Mouse (Mus musculus) spleen, adult 2 months (tissue): ENCODE measurements around the gene Pip.

Source experiments
- CTCF ChIP-seq: fragments of 200-500 bp; IDR thresholded peaks from 2 replicates; pipeline ENCODE4 v1.5.1; 2011; ENCODE audit warnings: mild to moderate bottlenecking, inconsistent platforms; ENCODE audit not compliant: insufficient read depth, insufficient read length, insufficient replicate concordance; ENCODE audit errors: extremely low read depth
- POLR2A ChIP-seq: fragments of 200-500 bp; IDR thresholded peaks from 2 replicates; pipeline ENCODE4 v1.6.1; 2011; ENCODE audit warnings: low read depth, low read length, inconsistent platforms

DNA sequence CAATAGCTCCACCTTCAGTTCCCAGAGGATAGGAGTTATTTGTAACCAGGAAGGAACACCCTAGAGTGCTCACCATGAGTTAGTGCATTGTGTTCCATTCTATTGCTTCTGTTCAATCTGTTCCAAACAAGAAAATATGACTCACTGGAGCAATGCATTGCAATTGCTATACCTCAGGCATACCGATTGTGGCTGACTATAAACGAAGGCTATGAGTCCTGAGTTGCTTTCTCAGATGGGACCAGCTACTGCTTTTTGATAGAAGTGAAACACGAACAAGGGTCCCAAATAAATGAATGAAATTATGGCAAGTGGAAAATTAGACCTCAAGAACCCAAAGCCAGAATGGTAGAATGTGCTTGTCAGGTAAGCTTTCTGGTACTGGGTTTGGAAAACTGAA, 5.4 kb downstream of the Pip start, which contains the start of gene Sval2:
- no peak for TF ChIP-seq POLR2A
- TF ChIP-seq CTCF = no peak
